Mouse (Mus musculus): ENCODE data around the gene Smc3.
A peak's percentile ranks its signal among the peaks of the same experiment; 100 is the strongest.
"Not testable (repeated sequence)": the region's sequence is repeated elsewhere in the genome, so short reads cannot be mapped to it uniquely, and the experiment has no call there.

The Smc3 gene

GRCm38 (mm10) chr19:53576061-53576460 is 24.1 kb upstream of the Smc3 start:
- no peak for DNase-seq (ENCODE audit: low read depth in 2 of 2, low spot score in 2 of 2)

- DNase-seq (ENCODE audit: low read depth in 2 of 2, low spot score in 2 of 2): no peak
Measured at GRCm38 (mm10) chr19:53577025-53577800, 23.0 kb upstream of the Smc3 start.

- peak; percentile 72 to 78 for DNase-seq (ENCODE audit: low read depth in 2 of 2, low spot score in 2 of 2)
Measured at GRCm38 (mm10) chr19:53578597-53579252, 21.5 kb upstream of the Smc3 start.

GRCm38 (mm10) chr19:53580271-53580670 is 19.9 kb upstream of the Smc3 start:
- not testable (repeated sequence) for DNase-seq (ENCODE audit: low read depth in 2 of 2, low spot score in 2 of 2)

GRCm38 (mm10) chr19:53587686-53588085 is 12.5 kb upstream of the Smc3 start:
- not testable (repeated sequence) for DNase-seq (ENCODE audit: low read depth in 2 of 2, low spot score in 2 of 2)

- not testable (repeated sequence) for DNase-seq (ENCODE audit: low read depth in 2 of 2, low spot score in 2 of 2)
Measured at GRCm38 (mm10) chr19:53588968-53589367, 11.2 kb upstream of the Smc3 start, which contains the start of gene Nutf2-ps1. Nutf2-ps1 (minus strand) TSS chr19:53589068.

- no peak for DNase-seq (ENCODE audit: low read depth in 2 of 2, low spot score in 2 of 2)
Measured at GRCm38 (mm10) chr19:53596723-53597474, 3.3 kb upstream of the Smc3 start.

GRCm38 (mm10) chr19:53600549-53601362 is 558 bp downstream of the Smc3 start:
- peak; percentile 58 to 63 for DNase-seq (ENCODE audit: low read depth in 2 of 2, low spot score in 2 of 2)

- DNase-seq (ENCODE audit: low read depth in 2 of 2, low spot score in 2 of 2): no peak
Measured at GRCm38 (mm10) chr19:53601363-53601655, 1.1 kb downstream of the Smc3 start.

- DNase-seq (ENCODE audit: low read depth in 2 of 2, low spot score in 2 of 2): no peak
Measured at GRCm38 (mm10) chr19:53608921-53609320, 8.7 kb downstream of the Smc3 start.

GRCm38 (mm10) chr19:53621681-53622080 is 21.5 kb downstream of the Smc3 start:
- no peak for DNase-seq (ENCODE audit: low read depth in 2 of 2, low spot score in 2 of 2)

GRCm38 (mm10) chr19:53638041-53638440 is 37.8 kb downstream of the Smc3 start:
- DNase-seq (ENCODE audit: low read depth in 2 of 2, low spot score in 2 of 2): peak in 1 of 2 experiments; percentile 8

- DNase-seq (ENCODE audit: low read depth in 2 of 2, low spot score in 2 of 2): no peak
Measured at GRCm38 (mm10) chr19:53638727-53639126, 38.5 kb downstream of the Smc3 start.

- DNase-seq (ENCODE audit: low read depth in 2 of 2, low spot score in 2 of 2): no peak
Measured at GRCm38 (mm10) chr19:53644020-53644595, 43.9 kb downstream of the Smc3 start.

GRCm38 (mm10) chr19:53647301-53647700 is 47.1 kb downstream of the Smc3 start:
- no peak for DNase-seq (ENCODE audit: low read depth in 2 of 2, low spot score in 2 of 2)

- no peak for DNase-seq (ENCODE audit: low read depth in 2 of 2, low spot score in 2 of 2)
Measured at GRCm38 (mm10) chr19:53648056-53648455, 47.9 kb downstream of the Smc3 start.

- DNase-seq (ENCODE audit: low read depth in 2 of 2, low spot score in 2 of 2): peak; percentile 40 to 58
Measured at GRCm38 (mm10) chr19:53648802-53649236, 48.6 kb downstream of the Smc3 start.

GRCm38 (mm10) chr19:53649361-53649760 is 49.2 kb downstream of the Smc3 start:
- no peak for DNase-seq (ENCODE audit: low read depth in 2 of 2, low spot score in 2 of 2)

GRCm38 (mm10) chr19:53649802-53650201 is 49.6 kb downstream of the Smc3 start:
- no peak for DNase-seq (ENCODE audit: low read depth in 2 of 2, low spot score in 2 of 2)

- DNase-seq (ENCODE audit: low read depth in 2 of 2, low spot score in 2 of 2): no peak
Measured at GRCm38 (mm10) chr19:53650921-53651320, 50.7 kb downstream of the Smc3 start.

GRCm38 (mm10) chr19:53652267-53652666 is 52.1 kb downstream of the Smc3 start:
- DNase-seq (ENCODE audit: low read depth in 2 of 2, low spot score in 2 of 2): no peak

Measured in CD8-positive naive resting alpha-beta T cell, adult 2 months (primary cell).